Mouse (Mus musculus): ENCODE results near the gene Evi2b.

- TF ChIP-seq CTCF (IDR thresholded peaks at IDR 0.05; ENCODE audit: low read depth) (no peak), EP300 (IDR thresholded peaks at IDR 0.05; ENCODE audit: low read depth) (no peak)
Observed at GRCm38 (mm10) chr11:79515798-79516197, 7.8 kb downstream of the Evi2b start.

Measured in liver, embryonic 14.5 days (tissue).